Mouse (Mus musculus): ENCODE data around the gene Gm20388.
A peak's percentile ranks its signal among the peaks of the same experiment; 100 is the strongest.

GRCm38 (mm10) chr8:123442871-123443575 lies 3532.4 kb downstream of the Gm20388 start:
- TF ChIP-seq CTCF (IDR thresholded peaks at IDR 0.05; ENCODE audit: insufficient read depth, low read depth, low read length) (peak; percentile 86), POLR2A (IDR thresholded peaks at IDR 0.05; ENCODE audit: insufficient read depth, low read depth, low read length) (peak; percentile 61)

Measured in olfactory bulb, adult 2 months (tissue).